Mouse (Mus musculus) mature B cell (primary cell): ENCODE results near the gene Mboat7.

Source experiments
- in situ Hi-C: fragments of 300-500 bp; cut with MboI; formaldehyde crosslinking; loops from 2 replicates; pipeline ENCODE4 v1.14.3; 2019

The Mboat7 gene

GRCm38 (mm10) chr7:3643843-3644242 lies 49.5 kb downstream of the Mboat7 start:
- in situ Hi-C loops, result no loop called here

GRCm38 (mm10) chr7:3643412-3643811 lies 49.9 kb downstream of the Mboat7 start:
- in situ Hi-C loops, result no loop called here

GRCm38 (mm10) chr7:3630478-3630815 lies 62.9 kb downstream of the Mboat7 start:
- in situ Hi-C loops, result no loop called here

GRCm38 (mm10) chr7:3629543-3630477 lies 63.5 kb downstream of the Mboat7 start, which contains the start of the genes Tfpt and Prpf31:
Tfpt (minus strand) TSS chr7:3629929.
Prpf31 (plus strand) TSS chr7:3629985.
- in situ Hi-C loops, result no loop called here

- in situ Hi-C loops, result no loop called here
Measured at GRCm38 (mm10) chr7:3629030-3629429, 64.3 kb downstream of the Mboat7 start.
